Mouse (Mus musculus): ENCODE measurements around the gene Arsb. TPM values are rescaled to one million over a fixed set of nuclear protein-coding genes. Genes with fewer than 3 reads are reported as not detected.
"Not testable (repeated sequence)": the region's sequence is repeated elsewhere in the genome, so short reads cannot be mapped to it uniquely, and the experiment has no call there.

The Arsb gene
- total RNA-seq, 2 experiments from 2014 or later, result 10.1 to 11.7 TPM

GRCm38 (mm10) chr13:93792945-93793642 lies 21.7 kb downstream of the Arsb start:
- DNase-seq, result peak; percentile 43

GRCm38 (mm10) chr13:93793643-93794182 lies 22.3 kb downstream of the Arsb start:
- no peak for DNase-seq

GRCm38 (mm10) chr13:93797011-93797600 lies 25.7 kb downstream of the Arsb start:
- DNase-seq, result no peak

- DNase-seq, result not testable (repeated sequence)
Measured at GRCm38 (mm10) chr13:93810311-93810710, 38.9 kb downstream of the Arsb start.

- no peak for DNase-seq
Measured at GRCm38 (mm10) chr13:93814081-93814480, 42.7 kb downstream of the Arsb start.

GRCm38 (mm10) chr13:93814676-93815075 lies 43.2 kb downstream of the Arsb start:
- DNase-seq, result no peak

GRCm38 (mm10) chr13:93815128-93815527 lies 43.7 kb downstream of the Arsb start:
- DNase-seq, result no peak

GRCm38 (mm10) chr13:93816127-93816526 lies 44.7 kb downstream of the Arsb start:
- DNase-seq, result no peak

GRCm38 (mm10) chr13:93816688-93817331 lies 45.4 kb downstream of the Arsb start:
- DNase-seq, result no peak

GRCm38 (mm10) chr13:93820173-93820572 lies 48.7 kb downstream of the Arsb start:
- no peak for DNase-seq

GRCm38 (mm10) chr13:93822001-93822400 lies 50.6 kb downstream of the Arsb start:
- DNase-seq, result peak; percentile 27

GRCm38 (mm10) chr13:93825792-93826558 lies 54.5 kb downstream of the Arsb start:
- DNase-seq, result no peak

GRCm38 (mm10) chr13:93827745-93828144 lies 56.3 kb downstream of the Arsb start:
- no peak for DNase-seq

GRCm38 (mm10) chr13:93829565-93830293 lies 58.3 kb downstream of the Arsb start:
- no peak for DNase-seq

GRCm38 (mm10) chr13:93830294-93830645 lies 58.8 kb downstream of the Arsb start:
- no peak for DNase-seq

- DNase-seq, result no peak
Measured at GRCm38 (mm10) chr13:93837481-93838225, 66.2 kb downstream of the Arsb start.

- DNase-seq, result no peak
Measured at GRCm38 (mm10) chr13:93838431-93839136, 67.2 kb downstream of the Arsb start.

- peak; percentile 64 for DNase-seq
Measured at GRCm38 (mm10) chr13:93839137-93839630, 67.8 kb downstream of the Arsb start.

- no peak for DNase-seq
Measured at GRCm38 (mm10) chr13:93839721-93840120, 68.3 kb downstream of the Arsb start.

GRCm38 (mm10) chr13:93840146-93840545 lies 68.7 kb downstream of the Arsb start:
- DNase-seq, result peak; percentile 32

Data from heart, postnatal 4 days (tissue).